Mouse (Mus musculus) brain, embryonic 14.5 days (tissue): ENCODE measurements around the gene Dlgap4.

ENCODE experiments used
- CTCF ChIP-seq: fragments of 200-500 bp; IDR thresholded peaks from 2 replicates; pipeline ENCODE4 v1.5.1; 2012; ENCODE audit warnings: inconsistent platforms, mild to moderate bottlenecking, moderate library complexity, borderline replicate concordance; ENCODE audit not compliant: insufficient read depth, insufficient read length; ENCODE audit errors: extremely low read depth
- POLR2A ChIP-seq: fragments of 200-500 bp; IDR thresholded peaks from 2 replicates; pipeline ENCODE4 v1.6.1; 2012; ENCODE audit warnings: mild to moderate bottlenecking, inconsistent platforms, borderline replicate concordance; ENCODE audit not compliant: poor library complexity, insufficient read depth, insufficient read length, severe bottlenecking; ENCODE audit errors: extremely low read depth

DNA sequence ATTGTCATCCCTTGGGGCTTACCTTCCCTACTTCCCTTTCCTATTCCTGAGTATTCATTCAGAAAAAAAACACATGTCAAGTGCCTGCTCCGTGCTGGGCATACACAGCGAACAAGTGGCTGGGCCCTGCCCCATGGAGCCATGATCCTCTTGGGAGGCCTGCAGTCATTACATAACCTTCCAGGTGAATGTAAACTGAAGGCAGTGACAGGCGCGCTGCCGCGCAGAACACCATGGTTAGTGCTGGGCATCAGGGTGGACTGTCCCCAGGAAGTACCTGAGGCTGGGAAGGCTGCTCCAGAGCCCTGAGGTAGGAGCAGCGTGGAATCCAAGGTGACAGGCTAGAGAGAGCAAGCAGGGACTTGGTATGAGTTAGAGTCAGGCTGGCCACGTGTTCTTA, 7.4 kb downstream of the Dlgap4 start:
- no peak for TF ChIP-seq CTCF
- no peak for TF ChIP-seq POLR2A
